Mouse (Mus musculus) CH12.LX (cell line): ENCODE measurements around the gene Pawr.

Source experiments
- CTCF ChIP-seq, 2 experiments: IDR thresholded peaks in 1 of 2; conservative IDR thresholded peaks in 1 of 2; 2 replicates each; pipeline ENCODE4 v1.5.1; 2011 to 2012; ENCODE audit warnings: low read depth in 2 of 2, low read length in 2 of 2, improper control_type of control experiment in 1 of 2, inconsistent platforms in 1 of 2, mild to moderate bottlenecking in 1 of 2, moderate library complexity in 1 of 2
- E2F4 ChIP-seq: IDR thresholded peaks from 2 replicates; pipeline ENCODE4 v1.6.1; 2011; ENCODE audit warnings: low read depth, low read length, improper control_type of control experiment; ENCODE audit not compliant: insufficient replicate concordance
- GABPA ChIP-seq: IDR thresholded peaks from 2 replicates; pipeline ENCODE4 v1.6.1; 2012; ENCODE audit warnings: low read depth, low read length, improper control_type of control experiment, inconsistent platforms; ENCODE audit not compliant: insufficient replicate concordance
- HCFC1 ChIP-seq: IDR thresholded peaks from 2 replicates; pipeline ENCODE4 v1.6.1; 2012; ENCODE audit warnings: low read depth, mild to moderate bottlenecking, inconsistent platforms, low read length, improper control_type of control experiment
- MEF2A ChIP-seq: IDR thresholded peaks from 2 replicates; pipeline ENCODE4 v1.6.1; 2014; ENCODE audit warnings: low read depth, mild to moderate bottlenecking, inconsistent platforms, low read length, improper control_type of control experiment, borderline replicate concordance
- POLR2A ChIP-seq: IDR thresholded peaks from 2 replicates; pipeline ENCODE4 v1.6.1; 2011; ENCODE audit warnings: low read depth, mild to moderate bottlenecking, improper control_type of control experiment, low read length
- POLR2AphosphoS2 ChIP-seq: IDR thresholded peaks from 2 replicates; pipeline ENCODE4 v1.6.1; 2011; ENCODE audit warnings: low read depth, low read length, improper control_type of control experiment
- SIN3A ChIP-seq: IDR thresholded peaks from 2 replicates; pipeline ENCODE4 v1.6.1; 2012; ENCODE audit warnings: low read length, improper control_type of control experiment, inconsistent platforms
- TBP ChIP-seq: conservative IDR thresholded peaks from 2 replicates; pipeline ENCODE4 v1.6.1; 2011; ENCODE audit warnings: low read depth, low read length, improper control_type of control experiment
- USF2 ChIP-seq: conservative IDR thresholded peaks from 2 replicates; pipeline ENCODE4 v1.6.1; 2011; ENCODE audit warnings: low read depth, low read length, improper control_type of control experiment
- ZKSCAN1 ChIP-seq: IDR thresholded peaks from 2 replicates; pipeline ENCODE4 v1.6.1; 2012; ENCODE audit warnings: low read depth, inconsistent platforms, low read length, improper control_type of control experiment, borderline replicate concordance

DNA sequence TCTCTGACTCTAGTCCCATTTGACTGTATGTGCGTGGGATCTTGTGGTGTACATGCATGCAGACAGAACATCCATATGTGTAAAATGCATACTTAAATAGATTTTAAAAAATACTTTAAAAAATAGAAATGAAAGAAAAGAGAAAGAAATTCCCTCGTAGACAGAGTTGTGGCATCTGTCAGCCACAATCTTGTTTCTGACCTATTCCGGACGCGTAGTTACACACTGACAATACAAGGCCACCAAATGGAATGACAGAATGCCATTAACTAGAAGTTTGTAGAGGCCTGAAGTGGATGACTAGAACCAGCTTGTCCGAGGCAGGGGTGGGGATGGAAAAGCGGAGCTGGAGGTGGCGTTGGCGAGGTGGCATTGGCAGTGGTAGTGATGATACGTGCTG, 60.2 kb downstream of the Pawr start:
- TF ChIP-seq HCFC1 (no peak), CTCF (conservative IDR thresholded peaks at IDR 0.05 in 1 of 2, IDR thresholded peaks at IDR 0.05 in 1 of 2; ENCODE audit: low read depth in 2 of 2, low read length in 2 of 2) (no peak), GABPA (no peak), POLR2AphosphoS2 (no peak), MEF2A (no peak), SIN3A (no peak), POLR2A (no peak), ZKSCAN1 (no peak), TBP (no peak), E2F4 (no peak), USF2 (no peak)
